Mouse (Mus musculus) intestine, embryonic 15.5 days (tissue): ENCODE results near the gene Hist1h2bj. TPM values are rescaled to one million over a fixed set of nuclear protein-coding genes. Genes with fewer than 3 reads are reported as not detected.
"Not testable (repeated sequence)": the region's sequence is repeated elsewhere in the genome, so short reads cannot be mapped to it uniquely, and the experiment has no call there.

ENCODE experiments used
- ATAC-seq: fragments of 200-750 bp; cut with Nextera tagmentation; 2 replicates; pipeline ENCODE4 v1.8.0; 2017; ENCODE audit warnings: moderate TSS enrichment, moderate library complexity
- H3K27ac ChIP-seq: fragments of 300-500 bp; sonication (generic); 2 replicates; pipeline ENCODE4 v1.5.1; 2015; ENCODE audit warnings: mild to moderate bottlenecking, inconsistent platforms
- H3K27me3 ChIP-seq: fragments of 300-500 bp; sonication (generic); replicated peaks from 2 replicates; pipeline ENCODE4 v1.6.1; 2015; ENCODE audit warnings: inconsistent platforms
- H3K36me3 ChIP-seq: fragments of 300-500 bp; sonication (generic); 2 replicates; pipeline ENCODE4 v1.6.1; 2015; ENCODE audit warnings: inconsistent platforms
- H3K4me1 ChIP-seq: fragments of 300-500 bp; sonication (generic); replicated peaks from 2 replicates; pipeline ENCODE4 v1.6.1; 2015; ENCODE audit warnings: inconsistent platforms
- H3K4me2 ChIP-seq: fragments of 300-500 bp; sonication (generic); replicated peaks from 2 replicates; pipeline ENCODE4 v1.6.1; 2015; ENCODE audit warnings: mild to moderate bottlenecking, inconsistent platforms
- H3K4me3 ChIP-seq: fragments of 300-500 bp; sonication (generic); replicated peaks from 2 replicates; pipeline ENCODE4 v1.5.1; 2015; ENCODE audit warnings: inconsistent platforms
- H3K9ac ChIP-seq: fragments of 300-500 bp; sonication (generic); 2 replicates; pipeline ENCODE4 v1.6.1; 2015; ENCODE audit warnings: inconsistent platforms
- H3K9me3 ChIP-seq: fragments of 300-500 bp; sonication (generic); 2 replicates; pipeline ENCODE4 v1.6.1; 2016; ENCODE audit warnings: inconsistent platforms
- WGBS: fragments of 180-500 bp; shearing (Covaris S2); methylation state at CpG from one replicate; pipeline ENCODE4 v1.1.7; 2015; 5-methylcytosine and 5-hydroxymethylcytosine counted together
- polyA plus RNA-seq: library from polyadenylated mRNA; unstranded; fragments of >200 nt; fragmentation: Nextera tagmentation; extraction: Ambion mirVana; gene quantifications from 2 replicates; pipeline ENCODE4 v1.2.1, GENCODE M21; 2015

Gene Hist1h2bj
- polyA plus RNA-seq, 1 experiment from 2014 or later, result 9.9 TPM

DNA sequence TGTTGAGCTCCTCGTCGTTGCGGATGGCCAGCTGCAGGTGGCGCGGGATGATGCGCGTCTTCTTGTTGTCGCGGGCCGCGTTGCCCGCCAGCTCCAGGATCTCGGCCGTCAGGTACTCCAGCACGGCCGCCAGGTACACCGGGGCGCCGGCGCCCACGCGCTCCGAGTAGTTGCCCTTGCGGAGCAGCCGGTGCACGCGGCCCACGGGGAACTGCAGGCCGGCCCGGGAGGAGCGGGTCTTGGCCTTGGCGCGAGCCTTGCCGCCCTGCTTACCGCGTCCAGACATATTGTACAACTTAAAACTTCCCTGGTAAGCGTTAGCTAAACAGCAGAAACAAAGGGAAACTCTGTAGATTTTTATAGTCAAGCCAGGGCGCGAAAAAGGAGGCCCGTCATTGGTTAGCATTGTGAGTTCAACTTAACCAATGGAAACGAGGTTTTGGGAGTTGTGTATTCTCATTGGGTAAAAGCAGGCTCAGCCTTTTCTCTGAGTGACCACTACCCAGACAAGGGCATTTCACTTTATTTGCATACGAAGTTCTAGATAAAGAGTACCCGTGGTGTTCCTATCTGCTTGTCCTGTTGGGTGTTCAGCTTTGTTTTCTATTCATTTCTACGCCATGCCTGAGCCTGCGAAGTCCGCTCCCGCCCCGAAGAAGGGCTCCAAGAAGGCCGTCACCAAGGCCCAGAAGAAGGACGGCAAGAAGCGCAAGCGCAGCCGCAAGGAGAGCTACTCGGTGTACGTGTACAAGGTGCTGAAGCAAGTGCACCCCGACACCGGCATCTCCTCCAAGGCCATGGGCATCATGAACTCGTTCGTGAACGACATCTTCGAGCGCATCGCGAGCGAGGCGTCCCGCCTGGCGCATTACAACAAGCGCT is 7.5 kb upstream of the Hist1h2bj start, which contains the start of the genes Hist1h2ah and Hist1h2bk:
Gene Hist1h2ah (minus strand): TSS at position 302 of the 882 bp plus-strand sequence.
Gene Hist1h2bk (plus strand): TSS at position 604 of the 882 bp plus-strand sequence.
- ATAC-seq, result peak; percentile 97
- WGBS, result under 1% methylated on average over 30 of the region's 69 CpGs
- H3K4me1 ChIP-seq, H3K9me3 ChIP-seq, H3K27me3 ChIP-seq, H3K36me3 ChIP-seq: not testable (repeated sequence)
- Histone ChIP-seq H3K4me2 (peak within 1 kb of the TSS; percentile 68), H3K4me3 (peak within 1 kb of the TSS; percentile 37), H3K9ac (peak within 1 kb of the TSS; percentile 51), H3K27ac (peak within 1 kb of the TSS; percentile 86)

DNA sequence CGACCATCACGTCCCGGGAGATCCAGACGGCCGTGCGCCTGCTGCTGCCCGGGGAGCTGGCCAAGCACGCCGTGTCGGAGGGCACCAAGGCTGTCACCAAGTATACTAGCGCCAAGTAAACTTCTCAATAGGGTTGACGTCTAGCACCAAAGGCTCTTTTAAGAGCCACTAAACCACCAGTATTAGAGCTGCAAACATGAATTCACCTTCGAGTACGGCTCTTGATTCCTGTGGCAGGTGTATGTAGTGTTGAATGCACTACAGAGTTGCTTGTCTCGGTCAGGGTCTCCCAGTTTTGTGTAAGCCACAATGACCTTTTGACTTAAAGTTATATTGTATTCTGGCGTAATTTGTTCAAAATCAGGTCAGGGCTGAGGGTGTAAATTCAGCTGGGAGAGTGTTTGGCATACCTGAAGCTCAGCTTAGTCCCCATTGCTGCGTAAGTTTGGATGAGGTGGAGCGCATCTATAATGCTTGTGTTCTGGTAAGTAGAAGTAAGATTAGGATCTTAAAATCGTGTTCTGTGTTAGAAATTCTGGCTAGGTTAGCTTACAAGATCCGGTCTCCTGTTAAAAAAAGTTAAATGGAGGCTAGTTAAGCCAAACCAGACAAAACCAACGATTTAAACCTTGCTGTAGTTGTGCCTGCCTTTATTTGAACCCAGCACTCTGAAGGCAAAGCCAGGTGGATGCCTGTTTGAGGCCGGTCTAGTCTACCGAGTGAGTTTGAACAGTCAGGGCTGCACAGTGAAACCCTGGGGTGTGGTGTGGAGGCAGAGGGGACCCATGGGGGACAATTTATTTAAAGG is 6.7 kb upstream of the Hist1h2bj start:
- Histone ChIP-seq H3K4me3 (peak overlapping the region; percentile 31), H3K36me3 (no peaks in the 10 kb centered on the region), H3K27ac (peak overlapping the region; percentile 86), H3K4me2 (peak overlapping the region; percentile 68), H3K4me1 (0 out of 2 replicates have a peak, but pooled peaks cover 5% of the 10 kb centered on the region), H3K9ac (peak overlapping the region; percentile 41), H3K27me3 (no peaks in the 10 kb centered on the region), H3K9me3 (no peaks in the 10 kb centered on the region)
- peak; percentile 11 for ATAC-seq
- whole genome bisulfite sequencing, result 2% methylated on average over 23 of the region's 23 CpGs

DNA sequence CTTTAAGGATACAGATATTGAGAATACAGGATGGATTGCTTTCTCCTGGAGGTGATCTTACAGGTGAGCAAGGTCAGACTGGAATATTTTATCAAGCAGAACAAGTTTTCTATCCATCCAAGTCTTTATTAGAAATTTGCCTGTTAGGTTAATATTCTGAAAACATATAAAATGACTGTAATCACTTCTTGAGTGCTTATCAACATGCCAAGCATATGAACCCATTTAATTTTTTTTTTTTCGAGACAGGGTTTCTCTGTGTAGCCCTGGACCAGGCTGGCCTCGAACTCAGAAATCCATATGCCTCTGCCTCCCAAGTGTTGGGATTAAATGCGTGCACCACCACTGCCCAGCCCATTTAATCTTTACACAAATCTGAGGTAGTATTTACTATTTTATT is 6.0 kb upstream of the Hist1h2bj start:
- no peaks in the 10 kb centered on the region for H3K36me3 ChIP-seq
- H3K4me2 ChIP-seq, result peak overlapping the region; percentile 68
- ATAC-seq, result no peak
- peak overlapping the region; percentile 86 for H3K27ac ChIP-seq
- H3K9ac ChIP-seq, result 0 out of 2 replicates have a peak overlapping the region, but pooled peaks have one; percentile 41
- no peaks in the 10 kb centered on the region for H3K27me3 ChIP-seq
- WGBS, result 56% methylated on average over 3 of the region's 3 CpGs
- no peaks in the 10 kb centered on the region for H3K9me3 ChIP-seq
- H3K4me3 ChIP-seq, result peak overlapping the region; percentile 31
- H3K4me1 ChIP-seq, result 0 out of 2 replicates have a peak, but pooled peaks cover 5% of the 10 kb centered on the region

DNA sequence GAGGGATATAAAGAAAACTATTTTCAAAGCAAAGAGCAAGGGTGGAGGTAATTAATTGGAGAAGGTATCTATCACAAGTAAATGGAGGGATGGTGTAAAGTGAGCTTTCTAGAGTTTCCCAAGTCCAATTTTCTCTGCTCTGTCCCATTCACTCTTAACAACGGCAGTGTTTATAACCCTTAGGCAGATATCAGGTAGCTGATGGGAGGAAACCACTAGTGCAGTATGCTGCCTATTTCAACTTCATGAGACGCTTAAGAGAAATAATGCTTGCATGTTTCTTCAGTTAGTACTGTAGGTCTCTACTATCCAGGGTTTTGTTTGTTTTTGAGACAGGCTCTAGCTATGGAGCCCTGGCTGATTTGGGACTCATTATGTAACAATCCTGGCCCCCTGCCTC is 5.6 kb upstream of the Hist1h2bj start:
- H3K27ac ChIP-seq, result no peak overlapping the region
- no peak overlapping the region for H3K4me2 ChIP-seq
- H3K4me3 ChIP-seq, result no peak overlapping the region
- H3K9me3 ChIP-seq, result no peaks in the 10 kb centered on the region
- no peaks in the 10 kb centered on the region for H3K36me3 ChIP-seq
- no peak overlapping the region for H3K9ac ChIP-seq
- ATAC-seq, result no peak
- 0 out of 2 replicates have a peak, but pooled peaks cover 5% of the 10 kb centered on the region for H3K4me1 ChIP-seq
- no peaks in the 10 kb centered on the region for H3K27me3 ChIP-seq
- 52% methylated on average over 2 of the region's 2 CpGs for WGBS

DNA sequence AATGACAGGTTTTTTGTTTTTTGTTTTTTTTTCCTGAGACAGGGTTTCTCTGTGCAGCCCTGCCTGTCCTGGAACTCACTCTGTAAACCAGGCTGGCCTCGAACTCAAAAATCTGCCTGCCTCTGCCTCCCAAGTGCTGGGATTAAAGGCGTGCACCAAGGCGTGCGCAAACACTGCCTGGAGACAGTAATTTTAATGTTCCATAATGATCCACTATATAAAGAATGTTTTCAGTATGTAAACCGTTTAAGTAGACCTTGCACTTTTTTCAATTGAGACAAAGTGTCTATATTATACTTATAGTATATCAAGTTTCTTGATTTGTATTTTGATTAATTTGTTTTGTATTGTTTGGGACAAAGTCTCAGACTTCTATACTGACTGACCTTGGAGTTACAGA is 3.6 kb upstream of the Hist1h2bj start:
- WGBS, result 63% methylated on average over 5 of the region's 5 CpGs
- H3K27me3 ChIP-seq, result no peaks in the 10 kb centered on the region
- no peaks in the 10 kb centered on the region for H3K9me3 ChIP-seq
- H3K4me2 ChIP-seq, result no peak overlapping the region
- no peak overlapping the region for H3K27ac ChIP-seq
- no peak for ATAC-seq
- H3K4me3 ChIP-seq, result no peak overlapping the region
- H3K36me3 ChIP-seq, result no peaks in the 10 kb centered on the region
- no peak overlapping the region for H3K9ac ChIP-seq
- peaks cover 7% of the 10 kb centered on the region; the same call in 1 of the 2 replicates for H3K4me1 ChIP-seq

DNA sequence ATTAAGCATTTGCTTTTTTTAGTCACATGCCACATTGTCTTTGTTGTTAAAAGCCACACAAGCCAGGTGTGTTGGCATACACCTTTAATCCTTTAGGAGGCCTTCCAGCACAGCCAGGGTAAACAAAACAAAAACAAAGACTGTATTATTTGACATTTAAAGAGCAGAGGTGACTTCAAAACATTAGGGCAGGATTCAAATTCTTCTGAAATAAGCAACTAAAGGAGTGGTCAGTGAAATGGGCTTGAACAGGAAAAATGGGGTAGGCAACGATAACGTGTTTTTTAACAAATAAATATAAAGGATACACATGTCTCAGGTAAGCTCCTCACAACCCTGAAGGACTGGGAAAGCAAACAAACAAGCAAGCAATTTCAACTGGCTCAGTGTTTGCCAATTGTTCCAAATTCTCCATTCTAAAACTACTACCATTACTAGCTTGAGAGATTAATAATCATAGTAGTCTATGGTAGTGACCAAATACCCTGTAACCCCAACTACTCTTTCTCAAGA is 3.0 kb upstream of the Hist1h2bj start:
- H3K36me3 ChIP-seq, result no peaks in the 10 kb centered on the region
- H3K27me3 ChIP-seq, result no peaks in the 10 kb centered on the region
- peak overlapping the region; percentile 32 for H3K4me3 ChIP-seq
- ATAC-seq, result no peak
- 0% methylated on average over 2 of the region's 2 CpGs for WGBS
- H3K9me3 ChIP-seq, result no peaks in the 10 kb centered on the region
- peak overlapping the region; percentile 30; the same call in 1 of the 2 replicates for H3K9ac ChIP-seq
- H3K4me1 ChIP-seq, result peaks cover 10% of the 10 kb centered on the region; the same call in 1 of the 2 replicates
- peak overlapping the region; percentile 84 for H3K27ac ChIP-seq
- H3K4me2 ChIP-seq, result peak overlapping the region; percentile 58

DNA sequence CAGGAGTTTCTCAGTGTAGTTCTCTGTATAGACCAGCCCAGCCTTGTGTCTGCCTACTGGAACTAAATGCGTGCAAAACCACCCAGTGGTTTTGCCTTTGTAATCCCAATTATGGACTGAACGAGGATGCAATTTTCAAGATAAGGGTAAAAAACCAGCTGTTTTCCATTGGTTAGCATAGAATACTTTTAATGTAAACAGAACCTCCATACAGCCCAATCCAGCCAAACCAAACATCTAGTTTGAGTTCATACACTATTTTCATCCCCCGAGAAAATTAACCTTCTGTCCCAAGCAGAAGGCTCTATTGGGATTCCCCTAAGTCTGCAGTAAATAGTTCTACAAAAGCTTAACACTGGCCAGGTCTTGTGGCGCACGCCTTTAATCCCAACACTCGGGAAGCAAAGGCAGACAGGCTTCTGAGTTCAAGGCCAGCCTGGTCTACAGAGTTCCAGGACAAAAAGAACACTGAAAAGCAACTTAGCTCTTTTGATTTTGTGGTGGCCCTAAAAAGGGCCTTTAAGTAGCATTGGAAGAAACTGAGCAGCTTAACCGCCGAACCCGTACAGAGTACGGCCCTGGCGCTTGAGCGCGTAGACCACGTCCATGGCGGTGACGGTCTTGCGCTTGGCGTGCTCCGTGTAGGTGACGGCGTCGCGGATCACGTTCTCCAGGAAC is 2.4 kb upstream of the Hist1h2bj start:
- no peaks in the 10 kb centered on the region for H3K27me3 ChIP-seq
- peak overlapping the region; percentile 32 for H3K4me3 ChIP-seq
- H3K4me1 ChIP-seq, result peaks cover 10% of the 10 kb centered on the region; the same call in 1 of the 2 replicates
- peak; percentile 27 for ATAC-seq
- WGBS, result under 1% methylated on average over 23 of the region's 24 CpGs
- no peaks in the 10 kb centered on the region for H3K9me3 ChIP-seq
- H3K9ac ChIP-seq, result peak overlapping the region; percentile 30
- peak overlapping the region; percentile 84 for H3K27ac ChIP-seq
- H3K36me3 ChIP-seq, result no peaks in the 10 kb centered on the region
- H3K4me2 ChIP-seq, result peak overlapping the region; percentile 58

DNA sequence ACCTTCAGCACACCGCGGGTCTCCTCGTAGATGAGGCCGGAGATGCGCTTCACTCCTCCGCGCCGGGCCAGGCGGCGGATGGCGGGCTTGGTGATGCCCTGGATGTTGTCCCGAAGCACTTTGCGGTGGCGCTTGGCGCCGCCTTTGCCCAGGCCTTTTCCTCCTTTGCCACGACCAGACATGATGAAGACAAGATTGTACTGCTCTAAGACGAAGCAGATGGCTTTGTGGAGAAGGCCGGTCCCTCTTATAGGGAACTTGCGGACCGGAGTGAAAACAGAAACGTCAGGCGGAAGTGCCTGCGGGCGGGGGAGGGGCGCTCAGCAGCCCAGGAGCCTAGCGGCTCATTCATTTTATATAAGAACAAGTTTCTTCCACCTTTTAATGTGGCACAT is 1.9 kb upstream of the Hist1h2bj start, which contains the start of gene Hist1h4i:
Gene Hist1h4i (minus strand): TSS at position 221 of the 395 bp plus-strand sequence.
- peak within 1 kb of the TSS; percentile 58 for H3K4me2 ChIP-seq
- H3K36me3 ChIP-seq, result not testable (repeated sequence)
- peak; percentile 68 for ATAC-seq

DNA sequence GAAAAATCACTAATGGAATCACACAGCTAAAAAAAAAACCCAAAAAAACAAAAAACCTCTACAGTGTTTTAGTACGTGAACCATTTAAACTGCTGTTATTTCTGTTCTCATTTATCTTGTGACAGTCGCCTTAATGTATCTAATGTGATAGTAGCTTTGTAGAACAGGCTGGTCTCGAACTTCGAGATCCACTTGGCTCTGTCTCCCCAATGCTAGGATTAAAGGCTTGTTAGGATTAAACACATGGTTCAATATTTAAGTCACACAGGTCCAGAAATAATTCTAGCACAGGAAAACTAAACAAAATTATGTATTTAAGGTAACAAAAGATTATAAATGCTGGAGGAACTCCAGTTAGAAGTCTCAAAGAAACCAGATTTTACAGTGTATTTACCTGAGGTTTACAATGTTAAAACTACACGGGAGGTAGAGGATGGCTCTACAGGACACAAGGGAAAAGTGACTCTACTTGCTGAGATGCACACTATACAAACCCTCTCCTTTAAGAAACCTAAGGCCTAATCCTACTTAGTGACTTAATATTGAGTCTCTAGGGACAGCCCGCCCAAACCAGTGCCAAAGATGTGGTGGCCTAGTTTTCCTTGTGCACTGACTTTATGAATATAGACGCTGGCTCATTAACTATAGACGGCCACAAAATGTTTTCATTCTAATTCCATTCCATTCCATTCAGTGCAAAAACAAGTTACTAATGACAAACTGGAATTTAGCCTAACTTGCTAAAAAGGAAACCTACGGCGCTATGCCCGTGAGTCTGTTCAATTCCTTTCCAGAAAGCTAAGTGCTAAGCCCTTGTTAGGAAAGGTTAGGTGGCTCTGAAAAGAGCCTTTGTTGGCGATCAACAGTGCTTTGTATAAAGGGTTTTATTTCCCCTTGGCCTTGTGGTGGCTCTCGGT is 1.1 kb upstream of the Hist1h2bj start:
- ATAC-seq, result no peak
- peak overlapping the region; percentile 56 for H3K9ac ChIP-seq
- WGBS, result 3% methylated on average over 13 of the region's 13 CpGs

More for the DNA sequence above, 1.9 kb upstream of the Hist1h2bj start, which contains the start of gene Hist1h4i:
- not testable (repeated sequence) for H3K27me3 ChIP-seq, H3K4me1 ChIP-seq, H3K9me3 ChIP-seq
- Histone ChIP-seq H3K4me3 (peak within 1 kb of the TSS; percentile 34), H3K27ac (peak within 1 kb of the TSS; percentile 87), H3K9ac (peak within 1 kb of the TSS; percentile 56)
- WGBS, result under 1% methylated on average over 25 of the region's 27 CpGs

DNA sequence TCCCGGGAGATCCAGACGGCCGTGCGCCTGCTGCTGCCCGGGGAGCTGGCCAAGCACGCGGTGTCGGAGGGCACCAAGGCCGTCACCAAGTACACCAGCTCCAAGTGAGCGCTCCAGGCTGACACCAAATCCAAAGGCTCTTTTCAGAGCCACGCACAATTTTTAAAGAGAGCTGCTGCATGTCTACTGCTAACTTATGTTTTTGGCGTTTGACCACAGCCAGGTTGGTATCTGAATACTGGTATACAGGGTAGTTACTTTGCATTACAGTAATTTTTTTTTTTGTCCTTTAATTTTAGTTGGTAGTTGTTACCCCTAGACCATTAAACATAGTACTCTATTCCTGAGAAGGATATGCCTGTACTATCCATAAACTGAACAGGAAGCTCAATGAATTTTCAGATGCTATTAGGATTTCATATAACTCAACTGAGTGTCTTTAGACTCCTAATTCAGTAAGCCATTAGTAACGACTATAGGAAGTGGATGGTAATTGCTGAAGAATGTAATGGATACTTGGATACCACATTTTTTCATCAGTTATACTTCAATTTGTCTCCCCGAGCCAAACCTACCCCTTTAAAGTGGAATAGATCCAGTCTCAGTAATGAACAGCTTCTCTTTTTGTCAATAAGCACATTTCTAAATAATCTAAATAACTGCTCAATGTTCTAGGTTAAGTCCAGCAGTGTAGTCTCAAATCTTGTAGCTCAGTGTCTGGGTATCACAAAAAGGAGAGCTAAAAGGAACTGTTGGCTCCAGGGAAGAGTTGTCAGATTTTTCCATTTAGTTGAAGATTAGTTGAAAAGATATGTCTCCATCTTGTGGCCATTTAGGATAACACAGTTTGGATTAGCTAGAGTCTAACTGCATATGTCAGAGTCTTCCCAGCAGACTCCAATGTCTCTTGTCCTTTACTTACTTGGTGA is 753 bp downstream of the Hist1h2bj start:
- peak; percentile 14 for ATAC-seq
- WGBS, result 1% methylated on average over 12 of the region's 14 CpGs
- H3K4me1 ChIP-seq, result peaks cover 6% of the 10 kb centered on the region; the same call in 1 of the 2 replicates

More for the DNA sequence above, 1.1 kb upstream of the Hist1h2bj start:
- Histone ChIP-seq H3K4me3 (peak overlapping the region; percentile 34), H3K9me3 (no peaks in the 10 kb centered on the region), H3K36me3 (no peaks in the 10 kb centered on the region), H3K27ac (peak overlapping the region; percentile 87), H3K4me2 (peak overlapping the region; percentile 58), H3K4me1 (peaks cover 6% of the 10 kb centered on the region; the same call in 1 of the 2 replicates), H3K27me3 (no peaks in the 10 kb centered on the region)

More for the DNA sequence above, 753 bp downstream of the Hist1h2bj start:
- peak overlapping the region; percentile 57 for H3K4me2 ChIP-seq
- peak overlapping the region; percentile 28 for H3K4me3 ChIP-seq
- H3K27me3 ChIP-seq, result no peaks in the 10 kb centered on the region
- H3K36me3 ChIP-seq, result no peaks in the 10 kb centered on the region
- peak overlapping the region; percentile 37 for H3K9ac ChIP-seq
- no peaks in the 10 kb centered on the region for H3K9me3 ChIP-seq
- H3K27ac ChIP-seq, result peak overlapping the region; percentile 79
